Mouse (Mus musculus): ENCODE results near the gene Rnf150. TPM values are rescaled to one million over a fixed set of nuclear protein-coding genes. Genes with fewer than 3 reads are reported as not detected.

Rnf150 gene
- polyA plus RNA-seq, 1 experiment = 1.5 TPM

GRCm38 (mm10) chr8:82844413-82844812 is 18.7 kb upstream of the Rnf150 start:
- TF ChIP-seq POLR2A (IDR thresholded peaks at IDR 0.05; ENCODE audit: control insufficient read depth, extremely low read depth, insufficient read depth, low read length, poor library complexity) = no peak
- no peak overlapping the region for H3K27ac ChIP-seq (ENCODE audit: control insufficient read depth, insufficient read depth, low read length)
- no peak overlapping the region for H3K4me3 ChIP-seq (ENCODE audit: control insufficient read depth, insufficient read depth, low read length)
- 62% methylated on average over 1 of the region's 1 CpGs for WGBS
- no peak for DNase-seq
- no peaks in the 10 kb centered on the region for H3K4me1 ChIP-seq (replicated peaks; ENCODE audit: control insufficient read depth, insufficient read depth, low read length)
- no peaks in the 10 kb centered on the region for H3K27me3 ChIP-seq (ENCODE audit: control insufficient read depth, insufficient read depth, low read length)
- no peaks in the 10 kb centered on the region for H3K36me3 ChIP-seq (ENCODE audit: control insufficient read depth, insufficient read depth, low read length)

GRCm38 (mm10) chr8:82846098-82846497 is 17.1 kb upstream of the Rnf150 start:
- WGBS = 19% methylated on average over 2 of the region's 2 CpGs
- Histone ChIP-seq H3K27me3 (ENCODE audit: control insufficient read depth, insufficient read depth, low read length) (no peaks in the 10 kb centered on the region), H3K27ac (ENCODE audit: control insufficient read depth, insufficient read depth, low read length) (no peak overlapping the region), H3K4me1 (replicated peaks; ENCODE audit: control insufficient read depth, insufficient read depth, low read length) (no peaks in the 10 kb centered on the region), H3K36me3 (ENCODE audit: control insufficient read depth, insufficient read depth, low read length) (no peaks in the 10 kb centered on the region), H3K4me3 (ENCODE audit: control insufficient read depth, insufficient read depth, low read length) (no peak overlapping the region)
- TF ChIP-seq POLR2A (IDR thresholded peaks at IDR 0.05; ENCODE audit: control insufficient read depth, extremely low read depth, insufficient read depth, low read length, poor library complexity) (no peak), CTCF (IDR thresholded peaks at IDR 0.05; ENCODE audit: borderline replicate concordance, control insufficient read depth, extremely low read depth, insufficient read depth, low read length, poor library complexity) (no peak)
- no peak for DNase-seq

GRCm38 (mm10) chr8:82846730-82847129 is 16.4 kb upstream of the Rnf150 start:
- 86% methylated on average over 4 of the region's 4 CpGs for WGBS
- DNase-seq = no peak
- Histone ChIP-seq H3K36me3 (ENCODE audit: control insufficient read depth, insufficient read depth, low read length) (no peaks in the 10 kb centered on the region), H3K27me3 (ENCODE audit: control insufficient read depth, insufficient read depth, low read length) (no peaks in the 10 kb centered on the region), H3K4me1 (replicated peaks; ENCODE audit: control insufficient read depth, insufficient read depth, low read length) (no peaks in the 10 kb centered on the region), H3K4me3 (ENCODE audit: control insufficient read depth, insufficient read depth, low read length) (no peak overlapping the region), H3K27ac (ENCODE audit: control insufficient read depth, insufficient read depth, low read length) (no peak overlapping the region)
- TF ChIP-seq POLR2A (IDR thresholded peaks at IDR 0.05; ENCODE audit: control insufficient read depth, extremely low read depth, insufficient read depth, low read length, poor library complexity) (no peak), CTCF (IDR thresholded peaks at IDR 0.05; ENCODE audit: borderline replicate concordance, control insufficient read depth, extremely low read depth, insufficient read depth, low read length, poor library complexity) (no peak)

- Histone ChIP-seq H3K27ac (ENCODE audit: control insufficient read depth, insufficient read depth, low read length) (no peak overlapping the region), H3K4me1 (replicated peaks; ENCODE audit: control insufficient read depth, insufficient read depth, low read length) (no peaks in the 10 kb centered on the region), H3K36me3 (ENCODE audit: control insufficient read depth, insufficient read depth, low read length) (no peaks in the 10 kb centered on the region), H3K27me3 (ENCODE audit: control insufficient read depth, insufficient read depth, low read length) (no peaks in the 10 kb centered on the region), H3K4me3 (ENCODE audit: control insufficient read depth, insufficient read depth, low read length) (no peak overlapping the region)
- TF ChIP-seq CTCF (IDR thresholded peaks at IDR 0.05; ENCODE audit: borderline replicate concordance, control insufficient read depth, extremely low read depth, insufficient read depth, low read length, poor library complexity) (no peak), POLR2A (IDR thresholded peaks at IDR 0.05; ENCODE audit: control insufficient read depth, extremely low read depth, insufficient read depth, low read length, poor library complexity) (no peak)
- DNase-seq = no peak
- whole genome bisulfite sequencing = 70% methylated on average over 9 of the region's 9 CpGs
Observed at GRCm38 (mm10) chr8:82858541-82859342, 4.4 kb upstream of the Rnf150 start.

GRCm38 (mm10) chr8:82859343-82859620 is 3.9 kb upstream of the Rnf150 start:
- Histone ChIP-seq H3K27ac (ENCODE audit: control insufficient read depth, insufficient read depth, low read length) (no peak overlapping the region), H3K36me3 (ENCODE audit: control insufficient read depth, insufficient read depth, low read length) (no peaks in the 10 kb centered on the region), H3K4me1 (replicated peaks; ENCODE audit: control insufficient read depth, insufficient read depth, low read length) (peaks cover 4% of the 10 kb centered on the region), H3K4me3 (ENCODE audit: control insufficient read depth, insufficient read depth, low read length) (no peak overlapping the region), H3K27me3 (ENCODE audit: control insufficient read depth, insufficient read depth, low read length) (no peaks in the 10 kb centered on the region; the same call in 1 of the 2 replicates)
- TF ChIP-seq CTCF (IDR thresholded peaks at IDR 0.05; ENCODE audit: borderline replicate concordance, control insufficient read depth, extremely low read depth, insufficient read depth, low read length, poor library complexity) = no peak
- TF ChIP-seq POLR2A (IDR thresholded peaks at IDR 0.05; ENCODE audit: control insufficient read depth, extremely low read depth, insufficient read depth, low read length, poor library complexity) = no peak
- DNase-seq = no peak
- 41% methylated on average over 2 of the region's 2 CpGs for WGBS

- TF ChIP-seq POLR2A (IDR thresholded peaks at IDR 0.05; ENCODE audit: control insufficient read depth, extremely low read depth, insufficient read depth, low read length, poor library complexity) (no peak), CTCF (IDR thresholded peaks at IDR 0.05; ENCODE audit: borderline replicate concordance, control insufficient read depth, extremely low read depth, insufficient read depth, low read length, poor library complexity) (no peak)
- peak; percentile 28 for DNase-seq
- WGBS = under 1% methylated on average over 80 of the region's 80 CpGs
- H3K4me1 ChIP-seq (replicated peaks; ENCODE audit: control insufficient read depth, insufficient read depth, low read length) = peaks cover 6% of the 10 kb centered on the region
- no peak overlapping the region for H3K27ac ChIP-seq (ENCODE audit: control insufficient read depth, insufficient read depth, low read length)
- H3K27me3 ChIP-seq (ENCODE audit: control insufficient read depth, insufficient read depth, low read length) = no peaks in the 10 kb centered on the region; the same call in 1 of the 2 replicates
- no peaks in the 10 kb centered on the region for H3K36me3 ChIP-seq (ENCODE audit: control insufficient read depth, insufficient read depth, low read length)
- peak overlapping the region; percentile 29 for H3K4me3 ChIP-seq (ENCODE audit: control insufficient read depth, insufficient read depth, low read length)
Observed at GRCm38 (mm10) chr8:82863745-82864520, 777 bp downstream of the Rnf150 start.
